Mouse (Mus musculus) lung, adult 2 months (tissue): ENCODE measurements at regions not wholly inside any gene's neighbourhood (a gene's known extent, or its start where the extent isn't known, plus 50 kb on each side); places are given as distances from the start of the nearest gene placed in this dataset.

Experiments
- CTCF ChIP-seq: fragments of 200-500 bp; IDR thresholded peaks from 2 replicates; pipeline ENCODE4 v1.5.1; 2011; ENCODE audit warnings: mild to moderate bottlenecking, low read length, control low read depth; ENCODE audit not compliant: insufficient read depth
- POLR2A ChIP-seq: fragments of 200-500 bp; IDR thresholded peaks from 2 replicates; pipeline ENCODE4 v1.6.1; 2011; ENCODE audit warnings: low read depth, mild to moderate bottlenecking, control low read depth, low read length, borderline replicate concordance; ENCODE audit errors: extremely low read depth

DNA sequence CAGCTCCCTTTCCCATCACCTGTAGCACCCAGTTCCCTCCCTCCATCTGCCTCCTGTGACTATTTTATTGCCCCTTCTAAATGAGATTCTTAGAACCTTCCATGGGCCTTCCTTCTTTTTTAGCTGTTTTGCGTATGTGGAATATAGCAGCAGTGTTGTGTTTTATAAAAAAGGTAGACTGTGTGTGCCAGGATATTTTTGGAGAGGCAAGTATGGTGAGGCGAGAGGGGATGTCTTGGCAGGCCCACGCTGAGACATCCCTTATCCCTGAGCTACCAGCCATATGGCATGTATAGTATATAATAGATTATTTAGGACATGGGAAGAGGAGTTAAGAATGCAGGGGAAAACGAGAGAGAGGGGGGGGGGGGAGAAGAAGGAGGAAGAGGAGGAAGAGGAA lies 488.4 kb downstream of the Btbd3 start:
- TF ChIP-seq CTCF: no peak
- TF ChIP-seq POLR2A: no peak
